Mouse (Mus musculus): ENCODE measurements around the gene Znrf3.

Gene Znrf3

GRCm38 (mm10) chr11:5318035-5318775, 126.4 kb downstream of the Znrf3 start:
- DNase-seq (ENCODE audit: low spot score) = no peak

GRCm38 (mm10) chr11:5314796-5315195, 129.9 kb downstream of the Znrf3 start:
- peak; percentile 24 for DNase-seq (ENCODE audit: low spot score)

- DNase-seq (ENCODE audit: low spot score) = no peak
Measured at GRCm38 (mm10) chr11:5314330-5314741, 130.3 kb downstream of the Znrf3 start.

- DNase-seq (ENCODE audit: low spot score) = no peak
Measured at GRCm38 (mm10) chr11:5307024-5307905, 137.4 kb downstream of the Znrf3 start.

- no peak for DNase-seq (ENCODE audit: low spot score)
Measured at GRCm38 (mm10) chr11:5306017-5306416, 138.6 kb downstream of the Znrf3 start.

- DNase-seq (ENCODE audit: low spot score) = no peak
Measured at GRCm38 (mm10) chr11:5304526-5304925, 140.1 kb downstream of the Znrf3 start.

GRCm38 (mm10) chr11:5298007-5298372, 146.7 kb downstream of the Znrf3 start:
- no peak for DNase-seq (ENCODE audit: low spot score)

- peak; percentile 57 for DNase-seq (ENCODE audit: low spot score)
Measured at GRCm38 (mm10) chr11:5297148-5298006, 147.3 kb downstream of the Znrf3 start.

- peak; percentile 9 for DNase-seq (ENCODE audit: low spot score)
Measured at GRCm38 (mm10) chr11:5296576-5297115, 148.0 kb downstream of the Znrf3 start.

GRCm38 (mm10) chr11:5294805-5295204, 149.8 kb downstream of the Znrf3 start:
- no peak for DNase-seq (ENCODE audit: low spot score)

GRCm38 (mm10) chr11:5290691-5291090, 154.0 kb downstream of the Znrf3 start:
- DNase-seq (ENCODE audit: low spot score) = peak; percentile 65

GRCm38 (mm10) chr11:5289826-5290580, 154.6 kb downstream of the Znrf3 start:
- DNase-seq (ENCODE audit: low spot score) = no peak

- no peak for DNase-seq (ENCODE audit: low spot score)
Measured at GRCm38 (mm10) chr11:5283987-5284386, 160.7 kb downstream of the Znrf3 start.

GRCm38 (mm10) chr11:5280932-5281331, 163.7 kb downstream of the Znrf3 start:
- no peak for DNase-seq (ENCODE audit: low spot score)

GRCm38 (mm10) chr11:5278463-5278862, 166.2 kb downstream of the Znrf3 start:
- DNase-seq (ENCODE audit: low spot score) = no peak

GRCm38 (mm10) chr11:5277307-5277971, 167.2 kb downstream of the Znrf3 start:
- no peak for DNase-seq (ENCODE audit: low spot score)

GRCm38 (mm10) chr11:5275216-5275615, 169.4 kb downstream of the Znrf3 start:
- DNase-seq (ENCODE audit: low spot score) = no peak

- no peak for DNase-seq (ENCODE audit: low spot score)
Measured at GRCm38 (mm10) chr11:5272536-5273234, 172.0 kb downstream of the Znrf3 start.

- no peak for DNase-seq (ENCODE audit: low spot score)
Measured at GRCm38 (mm10) chr11:5272066-5272360, 172.6 kb downstream of the Znrf3 start.

Data from lung, postnatal 25 days (tissue).